ENCODE assay signal across 9 mouse cellular contexts in genomic region chr1:80512210-80512948, GRCm38 (mm10). TPM values are rescaled to one million over a fixed set of nuclear protein-coding genes. Genes with fewer than 3 reads are reported as not detected.
DNase-seq lines count a peak whose midpoint lies in the region; ATAC-seq and TF ChIP-seq lines count a peak whose summit lies in the region.
"Had no signal": no experiment of that assay in that cellular context is flagged by ENCODE, and none has a peak within 500 bp of the region (broad histone marks: within the 10 kb centered on the region; RNA-seq: fewer than 3 reads in every experiment).

No protein-coding gene starts in this region.

- no peak for TF ChIP-seq POLR2A in limb, embryonic 14.5 days (IDR thresholded peaks at IDR 0.05; ENCODE audit: borderline replicate concordance, extremely low read depth, insufficient read depth, insufficient read length)
- TF ChIP-seq POLR2A in thymus, adult 2 months (IDR thresholded peaks at IDR 0.05; ENCODE audit: control insufficient read depth, extremely low read depth, insufficient read depth, low read length, poor library complexity) = no peak

- no peak for TF ChIP-seq CTCF in thymus, adult 2 months (IDR thresholded peaks at IDR 0.05; ENCODE audit: borderline replicate concordance, control insufficient read depth, extremely low read depth, insufficient read depth, low read length, poor library complexity)

- peak; percentile 56 for DNase-seq in limb, embryonic 14.5 days (ENCODE audit: low spot score)
- no peak for DNase-seq in limb, embryonic 10.5 days (ENCODE audit: low spot score)
- peak; percentile 28 for DNase-seq in ZHBTc4 (ENCODE audit: low read depth, low spot score)
- DNase-seq in urinary bladder, postnatal 36 days (ENCODE audit: low spot score in 2 of 2) = no peak
- no peak for DNase-seq in thymus, adult 2 months
- DNase-seq: cerebellum, adult 9-10 months had no signal

- H3K27me3 ChIP-seq in limb, embryonic 14.5 days (ENCODE audit: control insufficient read depth, insufficient read depth, low read length) = no peaks in the 10 kb centered on the region
- H3K27me3 ChIP-seq in limb, embryonic 10.5 days (ENCODE audit: low read depth, poor library complexity, severe bottlenecking) = no peaks in the 10 kb centered on the region
- H3K27me3 ChIP-seq in forebrain, embryonic 16.5 days (replicated peaks; ENCODE audit: control insufficient read depth, insufficient read depth, low read length) = no peaks in the 10 kb centered on the region
- H3K27me3 ChIP-seq in neural tube, embryonic 13.5 days = no peaks in the 10 kb centered on the region
- no peaks in the 10 kb centered on the region for H3K27me3 ChIP-seq in thymus, adult 2 months (ENCODE audit: control insufficient read depth, insufficient read depth, low read length)

- no peak overlapping the region for H3K4me2 ChIP-seq in limb, embryonic 14.5 days (replicated peaks; ENCODE audit: low read depth, low read length, severe bottlenecking)
- no peak overlapping the region for H3K4me2 ChIP-seq in forebrain, embryonic 16.5 days (ENCODE audit: low read length)
- H3K4me2 ChIP-seq in neural tube, embryonic 13.5 days = no peak overlapping the region

- H3K9me3 ChIP-seq in limb, embryonic 14.5 days (ENCODE audit: control insufficient read depth, low read length) = no peaks in the 10 kb centered on the region
- no peaks in the 10 kb centered on the region for H3K9me3 ChIP-seq in limb, embryonic 10.5 days (replicated peaks)
- H3K9me3 ChIP-seq in forebrain, embryonic 16.5 days (ENCODE audit: control insufficient read depth, low read length) = no peaks in the 10 kb centered on the region
- H3K9me3 ChIP-seq in neural tube, embryonic 13.5 days = no peaks in the 10 kb centered on the region

- H3K9ac ChIP-seq in limb, embryonic 14.5 days (ENCODE audit: low read depth, low read length, severe bottlenecking) = no peak overlapping the region
- H3K9ac ChIP-seq in forebrain, embryonic 16.5 days (replicated peaks; ENCODE audit: low read depth, low read length) = no peak overlapping the region
- H3K9ac ChIP-seq in neural tube, embryonic 13.5 days = no peak overlapping the region

- 64% methylated on average over 8 of the region's 8 CpGs for WGBS in limb, embryonic 14.5 days
- 58% methylated on average over 8 of the region's 8 CpGs for WGBS in limb, embryonic 10.5 days
- 63% methylated on average over 8 of the region's 8 CpGs for WGBS in forebrain, embryonic 16.5 days
- 58% methylated on average over 8 of the region's 8 CpGs for WGBS in neural tube, embryonic 13.5 days
- 90% methylated on average over 8 of the region's 8 CpGs for whole genome bisulfite sequencing in thymus, adult 2 months

- H3K4me3 ChIP-seq in limb, embryonic 14.5 days (replicated peaks; ENCODE audit: low read length) = no peak overlapping the region
- no peak overlapping the region for H3K4me3 ChIP-seq in limb, embryonic 10.5 days
- no peak overlapping the region for H3K4me3 ChIP-seq in forebrain, embryonic 16.5 days (replicated peaks; ENCODE audit: low read length)
- H3K4me3 ChIP-seq in neural tube, embryonic 13.5 days = no peak overlapping the region
- H3K4me3 ChIP-seq in thymus, adult 2 months (ENCODE audit: control insufficient read depth, insufficient read depth, low read length) = no peak overlapping the region

- no peak for ATAC-seq in limb, embryonic 14.5 days (ENCODE audit: low FRiP score, low read depth)
- peak; percentile 61 for ATAC-seq in forebrain, embryonic 16.5 days
- 0 out of 2 replicates have a peak, but pooled peaks have one; percentile 23 for ATAC-seq in neural tube, embryonic 13.5 days (ENCODE audit: low read depth)

- H3K4me1 ChIP-seq in limb, embryonic 14.5 days (ENCODE audit: control insufficient read depth, insufficient read depth, low read length) = no peaks in the 10 kb centered on the region
- H3K4me1 ChIP-seq in limb, embryonic 10.5 days = no peaks in the 10 kb centered on the region
- H3K4me1 ChIP-seq in forebrain, embryonic 16.5 days (replicated peaks; ENCODE audit: control insufficient read depth, insufficient read depth, low read length) = no peaks in the 10 kb centered on the region
- no peaks in the 10 kb centered on the region for H3K4me1 ChIP-seq in neural tube, embryonic 13.5 days (replicated peaks)
- no peaks in the 10 kb centered on the region for H3K4me1 ChIP-seq in thymus, adult 2 months (replicated peaks; ENCODE audit: control insufficient read depth, insufficient read depth, low read length)

- H3K36me3 ChIP-seq in limb, embryonic 14.5 days (ENCODE audit: control insufficient read depth, insufficient read depth, low read length) = no peaks in the 10 kb centered on the region
- no peaks in the 10 kb centered on the region for H3K36me3 ChIP-seq in limb, embryonic 10.5 days
- no peaks in the 10 kb centered on the region for H3K36me3 ChIP-seq in forebrain, embryonic 16.5 days (ENCODE audit: control insufficient read depth, insufficient read depth)
- H3K36me3 ChIP-seq in neural tube, embryonic 13.5 days = no peaks in the 10 kb centered on the region
- H3K36me3 ChIP-seq in thymus, adult 2 months (ENCODE audit: control insufficient read depth, insufficient read depth, low read length) = peaks cover 52% of the 10 kb centered on the region

- no peak overlapping the region for H3K27ac ChIP-seq in limb, embryonic 14.5 days (replicated peaks; ENCODE audit: low read depth, low read length)
- H3K27ac ChIP-seq in limb, embryonic 10.5 days = no peak overlapping the region
- no peak overlapping the region for H3K27ac ChIP-seq in forebrain, embryonic 16.5 days (ENCODE audit: low read length)
- H3K27ac ChIP-seq in neural tube, embryonic 13.5 days (replicated peaks) = no peak overlapping the region
- H3K27ac ChIP-seq in thymus, adult 2 months (ENCODE audit: control insufficient read depth, insufficient read depth, low read length) = no peak overlapping the region

RNA-seq across cellular contexts. Expression of gene Gm45261, which starts 51.1 kb away (rescaled TPM):
- not detected in 2 replicates for polyA plus RNA-seq in limb, embryonic 14.5 days (2012; rRNA removed)
- polyA plus RNA-seq in limb, embryonic 14.5 days (2014; fragmentation: Nextera tagmentation; extraction: Ambion mirVana) = not detected in 2 replicates
- not detected in 2 replicates for polyA plus RNA-seq in limb, embryonic 10.5 days (2016; fragmentation: Nextera tagmentation; extraction: Ambion mirVana)
- not detected in 2 replicates for polyA plus RNA-seq in forebrain, embryonic 16.5 days (2015; fragmentation: Nextera tagmentation; extraction: Ambion mirVana)
- not detected in 2 replicates for polyA plus RNA-seq in neural tube, embryonic 13.5 days (2015; fragmentation: Nextera tagmentation; extraction: Ambion mirVana)
- polyA plus RNA-seq in thymus, adult 2 months (2012; rRNA removed) = not detected in 2 replicates
- polyA plus RNA-seq: intestine, embryonic 14.5 days had no signal

Comparison
In these comparisons a context has a peak if more than half of its experiments do, and no peak if none do; other contexts are left out.
1. DNase-seq: peak in limb, embryonic 14.5 days (single experiment) and ZHBTc4 (single experiment); none in limb, embryonic 10.5 days (single experiment), urinary bladder, postnatal 36 days (0 of 2) and thymus, adult 2 months (single experiment).